Mouse (Mus musculus): ENCODE data around the gene Nrcam. TPM values are rescaled to one million over a fixed set of nuclear protein-coding genes. Genes with fewer than 3 reads are reported as not detected.

Gene Nrcam
- 10.6 TPM for polyA plus RNA-seq (2014; fragmentation: Illumina TruSeq; extraction: RNeasy Lipid Tissue Mini Kit (QIAGEN cat#74804); ENCODE audit: low read depth, low replicate concordance)

DNA sequence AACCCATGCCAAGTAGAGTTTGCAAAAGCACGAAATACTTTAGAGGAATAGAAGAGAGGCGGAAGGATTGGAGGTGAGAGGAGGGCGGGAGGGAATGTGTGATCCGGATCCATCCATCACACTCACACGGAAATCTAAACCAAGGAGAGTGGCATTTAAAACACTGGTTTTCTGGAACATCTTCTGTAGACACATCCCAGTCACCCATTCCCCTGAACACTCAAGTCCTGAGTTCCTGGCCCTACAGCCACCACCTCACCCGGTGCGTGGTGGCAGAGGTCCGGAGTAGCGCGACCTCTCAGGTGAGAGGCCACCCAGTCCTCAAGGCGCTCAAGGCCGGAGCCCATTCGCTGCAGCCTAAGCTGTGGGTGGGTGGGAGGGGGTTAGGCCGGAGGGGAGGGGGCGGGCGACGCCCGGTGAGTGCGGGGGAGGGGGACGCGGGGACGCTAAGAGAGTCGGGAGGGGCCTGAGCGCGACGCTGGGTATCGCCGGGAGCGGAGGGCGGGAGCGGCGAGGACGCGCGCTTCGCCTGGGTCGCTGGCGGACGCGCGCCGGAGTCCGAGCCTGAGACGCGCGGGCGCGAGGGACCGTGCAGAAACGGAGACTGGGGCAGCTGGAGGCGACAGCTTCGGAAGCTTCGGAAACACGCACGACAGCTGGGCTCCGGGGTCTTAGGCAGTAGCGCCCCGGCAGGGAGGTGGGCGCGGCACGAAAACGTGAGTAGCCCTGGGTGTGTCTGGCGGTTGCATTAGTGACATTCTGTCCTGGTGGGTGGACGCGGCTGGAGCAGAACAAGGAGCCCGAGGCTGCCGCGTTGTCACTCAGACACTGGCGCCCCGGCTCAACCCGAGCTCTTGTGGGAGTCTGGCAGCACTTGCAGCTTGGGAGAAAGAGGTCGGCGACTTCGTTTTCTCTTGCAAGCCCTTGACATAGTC lies at the start of gene Nrcam:
Gene Nrcam, plus strand, starts transcription at position 505 of the 935 bp plus-strand sequence.

Other genes starting within 250 kb of the Nrcam start
- gene Dnajb9, start 118.6 kb upstream of the Nrcam start, polyA plus RNA-seq (2014; fragmentation: Illumina TruSeq; extraction: RNeasy Lipid Tissue Mini Kit (QIAGEN cat#74804); ENCODE audit: low read depth, low replicate concordance), result 325 TPM
- 404 TPM for gene Pnpla8, start 107.5 kb upstream of the Nrcam start, polyA plus RNA-seq (2014; fragmentation: Illumina TruSeq; extraction: RNeasy Lipid Tissue Mini Kit (QIAGEN cat#74804); ENCODE audit: low read depth, low replicate concordance)